Mouse (Mus musculus): Measurements from ENCODE around the gene Ogg1.

- no peak for TF ChIP-seq GATA1 (IDR thresholded peaks at IDR 0.05; ENCODE audit: low read length)
- no peak for TF ChIP-seq TAL1 (IDR thresholded peaks at IDR 0.05; ENCODE audit: low read length)
Measured at GRCm38 (mm10) chr6:113282101-113282802, 44.5 kb upstream of the Ogg1 start, which contains the start of gene Cpne9.
